Mouse (Mus musculus): ENCODE measurements around the gene Bri3. TPM values are rescaled to one million over a fixed set of nuclear protein-coding genes. Genes with fewer than 3 reads are reported as not detected.

Gene Bri3
- polyA plus RNA-seq, 3 experiments from 2014 or later: 2.0 to 5.2 (median 3.2) TPM

- ATAC-seq: no peak
Observed at GRCm38 (mm10) chr5:144238969-144239368, 5.3 kb upstream of the Bri3 start.

- ATAC-seq: no peak
Observed at GRCm38 (mm10) chr5:144245592-144245991, 1.4 kb downstream of the Bri3 start.

DNA sequence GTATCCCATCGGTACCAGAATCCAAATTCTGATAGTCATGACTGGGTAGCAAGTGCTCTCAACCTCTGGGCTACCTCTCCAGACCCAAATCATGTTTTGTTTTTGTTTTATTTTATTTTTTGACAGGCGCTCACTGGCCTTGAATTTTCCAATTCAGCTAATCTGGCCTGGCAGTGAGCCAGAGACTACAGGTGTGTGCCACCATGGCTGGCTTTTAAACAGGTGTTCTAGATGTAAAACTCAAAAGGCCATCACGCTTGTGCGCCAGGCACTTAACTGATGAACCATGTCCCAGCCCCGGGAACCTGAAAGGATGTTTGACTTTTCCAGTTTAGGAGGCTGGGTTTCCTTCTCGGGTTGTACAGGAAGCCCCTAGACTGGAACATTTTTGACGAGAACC is 2.4 kb downstream of the Bri3 start:
- ATAC-seq: no peak

- no peak for ATAC-seq
Observed at GRCm38 (mm10) chr5:144247307-144247706, 3.1 kb downstream of the Bri3 start.

DNA sequence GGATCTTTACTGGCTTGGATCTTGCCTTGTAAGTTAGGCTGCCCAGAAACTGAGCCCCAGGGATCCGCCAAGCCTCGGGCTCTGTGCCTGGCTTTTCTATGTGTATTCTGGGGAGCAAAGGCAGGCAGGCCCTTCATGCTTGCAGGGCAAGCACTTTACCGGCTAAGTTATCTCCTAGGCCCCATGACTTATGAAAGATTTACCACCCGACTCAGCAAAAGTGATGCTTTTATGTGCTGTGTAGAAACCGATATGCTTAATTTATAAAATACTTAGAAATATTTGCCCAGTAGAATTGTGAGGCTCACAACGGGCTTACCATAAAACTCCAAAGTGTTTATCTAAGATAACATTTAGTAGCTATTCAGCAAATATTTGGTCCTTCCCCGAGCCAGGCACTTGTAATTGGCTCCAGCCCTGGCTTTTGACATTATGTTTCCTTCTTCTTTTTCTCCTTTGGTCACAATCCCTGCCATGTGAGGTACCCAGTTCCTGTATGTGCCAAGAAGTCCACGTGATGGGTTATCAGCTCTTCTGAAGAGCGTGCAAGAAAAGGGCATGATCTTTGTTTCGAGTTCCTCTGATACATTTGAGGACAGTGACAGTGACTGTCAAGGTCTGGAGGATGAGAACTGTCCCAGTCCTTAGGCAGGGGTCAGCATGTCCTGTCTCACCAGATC is 3.8 kb downstream of the Bri3 start:
- ATAC-seq: no peak

GRCm38 (mm10) chr5:144249871-144250270 is 5.6 kb downstream of the Bri3 start:
- no peak for ATAC-seq

DNA sequence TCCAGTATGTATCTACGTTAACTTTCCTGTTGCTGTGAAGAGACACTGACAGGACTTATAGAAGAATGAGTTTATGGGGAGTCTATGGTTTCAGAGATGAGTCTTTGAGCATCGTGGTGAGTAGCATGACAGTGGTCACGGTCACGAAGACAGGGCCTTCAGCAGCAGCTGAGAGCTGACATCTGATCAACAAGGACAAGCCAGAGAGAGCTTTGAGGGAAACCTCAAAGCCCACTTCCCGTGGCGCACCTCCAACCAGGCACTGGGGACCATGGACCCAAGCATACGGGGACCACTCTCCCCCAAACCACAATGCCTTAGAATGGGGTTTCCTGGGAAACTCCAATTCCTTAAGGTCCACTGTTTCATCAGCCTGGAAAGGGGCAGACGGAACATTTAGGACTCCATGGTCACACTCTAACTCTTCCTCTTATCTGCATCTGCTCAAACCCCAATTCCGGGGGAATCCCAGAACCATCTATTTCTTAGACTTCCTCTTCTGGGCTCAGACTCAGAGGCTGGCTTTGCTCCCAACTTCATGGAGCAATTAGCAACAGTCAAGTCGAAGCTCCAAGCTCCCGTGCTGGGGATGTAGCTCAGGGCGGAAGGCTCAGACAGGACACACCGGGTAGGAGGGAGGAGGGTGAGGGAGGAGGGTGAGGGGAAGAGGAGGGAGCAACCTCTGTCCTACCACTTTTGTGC is 7.8 kb downstream of the Bri3 start:
- ATAC-seq: no peak

DNA sequence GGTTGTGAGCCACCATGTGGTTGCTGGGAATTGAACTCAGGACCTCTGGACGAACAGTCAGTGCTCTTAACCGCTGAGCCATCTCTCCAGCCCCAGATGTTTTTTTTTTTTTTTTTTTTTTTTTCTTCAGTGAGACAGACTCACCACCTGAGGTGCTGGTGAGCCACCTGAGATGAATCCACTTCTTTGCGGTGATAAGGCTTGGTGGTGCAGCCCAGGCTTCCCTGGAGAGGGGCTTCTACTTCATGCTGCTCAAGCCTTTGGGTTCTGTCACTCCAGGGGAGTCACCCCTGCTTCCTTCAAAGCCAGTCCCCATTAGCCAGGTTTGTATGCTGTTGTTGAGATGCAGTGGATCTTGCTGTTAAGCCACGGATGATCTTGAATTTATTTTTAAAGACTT is 9.0 kb downstream of the Bri3 start:
- ATAC-seq: no peak

GRCm38 (mm10) chr5:144254122-144254810 is 10.0 kb downstream of the Bri3 start:
- peak; percentile 13 for ATAC-seq

GRCm38 (mm10) chr5:144254811-144255631 is 10.8 kb downstream of the Bri3 start:
- peak; percentile 62 for ATAC-seq

DNA sequence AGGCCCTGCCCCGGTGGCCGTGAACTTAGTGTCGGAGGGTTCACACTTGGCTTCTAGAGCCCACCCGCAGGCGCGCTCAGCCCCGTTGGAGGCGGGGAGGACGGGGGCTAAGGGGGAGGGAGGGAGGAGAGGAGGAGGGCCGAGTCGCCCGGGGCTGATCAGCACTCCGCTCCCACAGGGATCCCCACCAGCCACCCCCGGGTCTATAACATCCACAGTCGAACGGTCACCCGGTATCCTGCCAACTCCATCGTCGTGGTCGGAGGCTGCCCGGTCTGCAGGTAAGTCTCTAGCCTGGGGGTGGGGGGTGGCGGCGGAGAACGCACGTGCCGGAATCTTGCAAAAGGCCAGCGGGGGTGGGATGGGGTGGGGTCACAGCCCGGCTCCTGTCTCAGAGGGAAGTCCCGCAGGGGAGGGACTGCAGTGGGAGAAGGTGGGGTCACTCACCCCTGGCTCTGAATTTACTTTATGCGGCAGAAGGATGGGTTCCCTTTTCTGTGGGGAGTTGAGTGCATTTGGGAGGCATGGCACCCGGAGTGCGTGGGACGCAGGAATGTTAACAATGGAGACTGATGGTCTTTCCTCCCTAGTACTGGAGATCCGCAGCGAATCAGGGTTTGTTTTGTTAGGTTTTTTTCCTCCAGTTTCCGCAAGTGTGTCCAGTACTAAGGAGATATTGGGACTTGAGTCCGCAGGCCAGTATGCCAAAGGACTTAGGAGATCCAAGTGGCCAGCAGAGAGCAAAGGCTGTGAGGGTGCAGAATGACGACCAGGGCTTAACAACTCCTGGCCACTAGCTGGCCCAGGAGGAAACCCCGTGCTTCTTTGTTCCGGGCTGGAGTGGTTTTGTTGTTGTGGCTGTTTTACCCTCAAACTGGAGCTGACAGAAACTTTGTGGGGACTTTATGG is 11.6 kb downstream of the Bri3 start:
- ATAC-seq: peak; percentile 5

DNA sequence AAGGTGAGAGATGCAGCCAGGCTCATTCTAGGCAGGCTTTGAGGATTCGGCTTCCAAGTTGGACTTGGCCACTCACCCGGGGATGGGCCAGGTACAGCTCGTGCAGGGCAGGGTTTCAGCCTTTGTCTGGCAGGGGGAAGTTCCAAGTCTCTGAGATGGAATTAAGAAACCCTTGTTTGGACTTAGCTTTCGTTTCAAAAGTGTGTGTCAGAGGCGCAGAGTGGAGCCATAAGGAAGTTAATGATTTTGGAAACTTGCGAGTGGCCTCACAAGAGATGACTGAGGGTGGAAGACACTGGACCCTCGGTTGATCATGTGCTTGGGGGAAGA is 12.3 kb downstream of the Bri3 start:
- ATAC-seq: no peak

GRCm38 (mm10) chr5:144256888-144257287 is 12.7 kb downstream of the Bri3 start:
- no peak for ATAC-seq

- no peak for ATAC-seq
Observed at GRCm38 (mm10) chr5:144257451-144258110, 13.3 kb downstream of the Bri3 start.

- ATAC-seq: no peak
Observed at GRCm38 (mm10) chr5:144258131-144258611, 13.9 kb downstream of the Bri3 start.

DNA sequence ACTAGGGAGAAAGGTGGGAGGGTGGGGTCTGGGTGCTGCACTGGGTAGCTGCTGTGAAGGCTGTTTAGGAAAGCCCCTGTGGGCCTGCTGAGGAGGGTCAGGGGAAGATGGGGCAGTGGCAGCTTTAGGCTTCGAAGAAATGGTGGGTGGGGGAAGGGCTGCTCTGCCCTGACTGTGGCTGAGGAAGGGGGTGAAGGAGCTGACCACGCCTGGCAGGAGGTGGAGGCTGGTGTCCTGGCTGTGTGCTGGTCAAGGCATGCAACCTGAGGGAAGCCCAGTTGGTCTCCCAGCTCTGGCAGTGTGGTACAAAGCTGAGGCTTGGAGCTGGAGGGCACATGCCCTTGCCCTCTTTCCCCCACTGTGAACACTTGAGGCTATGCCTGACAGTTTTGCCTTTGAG is 14.4 kb downstream of the Bri3 start:
- ATAC-seq: no peak

GRCm38 (mm10) chr5:144259228-144259627 is 15.0 kb downstream of the Bri3 start:
- no peak for ATAC-seq

DNA sequence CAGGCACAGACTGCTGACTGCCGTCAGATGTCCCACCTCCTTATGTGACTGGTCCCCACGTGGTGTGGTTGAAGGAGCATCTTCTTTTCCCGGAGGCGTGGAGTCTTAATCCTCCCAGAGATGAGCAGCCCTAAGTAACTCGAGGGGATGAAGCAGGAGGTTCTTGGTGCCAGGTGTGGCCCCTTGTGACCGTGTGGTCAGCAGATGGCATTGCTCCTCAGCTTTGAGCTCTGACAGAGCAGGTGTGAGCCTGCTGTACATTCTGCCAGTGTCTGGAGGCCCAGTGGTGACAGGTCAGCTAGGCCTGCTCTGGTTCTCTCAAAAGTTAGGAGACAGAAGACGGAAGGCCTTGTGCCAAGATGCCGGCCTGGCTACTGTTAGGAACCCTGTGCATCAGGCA is 16.2 kb downstream of the Bri3 start:
- no peak for ATAC-seq

- ATAC-seq: no peak
Observed at GRCm38 (mm10) chr5:144261309-144261708, 17.1 kb downstream of the Bri3 start.

- ATAC-seq: no peak
Observed at GRCm38 (mm10) chr5:144261829-144262228, 17.6 kb downstream of the Bri3 start.

- ATAC-seq: no peak
Observed at GRCm38 (mm10) chr5:144263082-144263481, 18.8 kb downstream of the Bri3 start.

Measured in inflammation-experienced regulatory T-cells, adult 6 months (primary cell).